Mouse (Mus musculus): ENCODE measurements around the gene Zbed6.

Gene Zbed6

DNA sequence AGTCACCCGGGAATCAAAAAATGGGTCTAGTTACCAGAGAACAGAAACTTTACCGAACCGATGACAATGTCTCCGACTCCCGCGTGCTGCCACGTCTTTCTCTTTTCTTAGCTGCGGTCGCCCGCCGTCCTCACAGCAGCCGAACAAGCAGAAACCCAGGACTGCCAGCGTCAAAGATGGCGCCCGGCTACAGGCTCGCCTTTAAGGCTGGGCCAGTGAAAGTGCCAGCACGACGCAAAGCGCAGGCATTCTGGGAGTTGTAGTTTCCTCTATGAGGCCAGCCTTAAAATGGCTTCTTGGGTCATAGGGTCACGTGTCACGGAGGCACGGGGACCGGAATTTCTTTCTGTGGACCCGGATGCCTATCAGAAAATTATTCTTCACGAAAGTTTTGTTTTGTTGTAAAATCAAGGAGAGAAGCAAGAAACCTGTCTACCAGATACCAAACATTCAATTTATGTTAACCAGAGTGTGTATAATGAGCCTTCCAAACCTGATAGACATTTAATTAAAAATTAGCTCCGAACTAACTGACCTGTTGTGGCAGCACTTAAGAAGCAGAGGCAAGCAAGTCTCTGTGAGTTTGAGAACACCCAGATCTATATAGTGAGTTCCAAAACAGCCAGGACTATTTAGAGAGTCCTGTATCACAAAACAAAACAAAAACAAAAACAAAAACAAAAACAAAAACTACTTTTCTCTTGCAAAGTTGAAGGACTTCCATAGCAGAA, 683 bp upstream of the Zbed6 start, which contains the start of gene Gm38394:
TSS of gene Gm38394 (minus strand) at position 116 of the 731 bp plus-strand sequence.
- DNase-seq = peak; percentile 99

DNA sequence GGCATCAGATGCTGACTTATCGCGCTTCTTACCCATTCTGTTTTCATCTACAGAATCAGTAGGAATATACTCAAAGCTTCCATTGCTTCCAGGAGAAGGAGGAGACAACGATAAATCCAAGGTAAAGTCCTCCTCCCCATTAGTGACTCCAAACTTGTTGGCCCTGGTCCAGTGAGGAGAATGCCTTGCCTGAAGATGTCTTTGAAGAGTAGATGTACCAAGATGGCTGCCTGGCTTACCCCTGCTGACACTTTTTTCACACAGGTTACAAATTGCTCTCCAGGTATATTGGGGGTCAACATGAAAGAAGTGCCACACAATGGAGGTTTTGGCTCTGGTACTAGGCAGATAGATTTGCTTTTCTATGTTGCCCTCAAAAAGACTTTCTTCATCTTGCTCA, 1.8 kb downstream of the Zbed6 start:
- no peak for DNase-seq

DNA sequence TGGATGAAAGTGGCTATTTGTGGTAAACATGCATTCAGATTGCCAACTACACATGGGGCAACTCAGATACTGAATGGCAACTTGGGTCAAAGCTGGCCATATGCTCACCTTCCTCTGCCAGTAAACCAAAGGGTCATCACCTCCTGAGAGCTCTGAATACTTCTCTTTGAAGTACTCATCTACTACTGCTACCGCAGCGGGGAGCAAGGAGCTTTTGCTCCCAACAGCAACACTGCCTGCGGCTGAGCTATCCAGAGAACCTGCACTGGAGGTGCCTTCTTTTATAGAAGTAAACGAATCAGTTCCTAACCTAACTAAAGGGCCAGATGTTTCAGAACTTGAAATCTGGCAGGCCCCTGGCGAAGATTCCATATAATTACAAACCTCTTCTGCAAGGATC, 3.9 kb downstream of the Zbed6 start:
- DNase-seq = no peak

DNA sequence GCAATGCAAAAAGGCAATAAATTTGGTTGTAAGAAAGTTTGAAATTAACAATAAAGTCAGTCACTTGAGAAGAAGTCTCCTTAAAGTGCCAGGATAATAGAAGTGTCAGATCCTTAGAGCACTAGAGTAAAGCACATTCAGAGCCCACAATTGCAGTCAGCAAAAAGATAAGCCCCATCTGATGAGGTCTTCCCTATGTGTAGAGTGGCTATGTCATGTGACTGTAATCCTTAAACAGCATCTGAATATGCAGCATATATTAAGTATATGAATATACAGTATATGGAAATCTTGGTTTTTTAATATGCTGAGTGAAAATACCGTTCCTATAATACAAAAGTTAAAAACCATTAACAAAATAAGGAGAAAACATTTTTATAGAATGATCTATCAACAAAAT, 7.7 kb downstream of the Zbed6 start:
- DNase-seq = no peak

DNA sequence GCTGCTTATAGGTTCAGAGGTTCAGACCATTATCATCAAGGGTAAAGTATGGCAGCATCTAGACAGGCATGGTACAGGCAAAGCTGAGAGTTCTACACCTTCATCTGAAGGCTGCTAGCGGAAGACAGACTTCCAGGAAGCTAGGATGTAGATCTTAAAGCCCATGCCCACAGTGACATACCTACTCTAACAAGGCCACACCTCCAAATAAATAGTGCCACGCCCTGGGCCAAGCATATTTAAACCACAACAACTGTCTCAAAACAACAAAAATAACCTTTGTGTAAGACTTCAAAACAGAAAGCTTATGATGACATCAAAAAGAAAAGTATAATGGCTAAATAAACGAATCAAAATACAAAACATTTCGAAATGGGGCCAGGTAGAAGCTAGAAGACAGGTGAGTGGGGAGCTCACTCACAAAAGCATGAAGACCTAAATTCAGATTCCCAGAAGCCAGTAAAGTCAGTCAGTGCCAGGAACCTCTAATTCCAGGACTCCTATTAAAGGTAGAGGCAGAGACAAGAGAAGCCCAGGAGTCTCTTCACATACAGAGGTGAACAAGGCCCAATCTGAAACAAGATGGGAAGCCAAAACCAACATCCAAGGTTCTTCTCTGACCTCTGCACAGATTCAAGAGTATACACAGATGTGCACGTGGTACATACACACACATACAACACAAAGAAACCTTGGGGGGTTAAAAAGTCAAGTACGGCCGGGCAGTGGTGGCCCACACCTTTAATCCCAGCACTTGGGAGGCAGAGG, 10.2 kb downstream of the Zbed6 start:
- DNase-seq = no peak

DNA sequence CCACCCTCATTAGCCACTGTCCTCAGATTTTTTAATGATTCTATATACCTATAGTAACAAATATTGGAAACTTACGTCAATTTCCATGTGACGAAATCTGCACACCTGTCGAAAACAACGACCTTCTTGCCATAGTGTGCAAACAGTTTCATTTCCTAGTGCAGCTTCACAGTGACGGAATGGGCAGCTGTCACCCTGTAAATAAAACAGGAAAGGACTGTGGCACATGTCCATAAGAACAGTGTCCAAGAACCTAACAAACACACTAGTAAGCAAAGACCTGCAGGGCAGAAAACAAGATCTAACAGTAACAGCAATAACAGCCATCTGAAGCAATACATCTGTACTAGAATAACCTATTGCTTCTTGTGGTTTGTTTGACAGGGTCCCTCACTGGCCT, 15.0 kb downstream of the Zbed6 start:
- no peak for DNase-seq

DNA sequence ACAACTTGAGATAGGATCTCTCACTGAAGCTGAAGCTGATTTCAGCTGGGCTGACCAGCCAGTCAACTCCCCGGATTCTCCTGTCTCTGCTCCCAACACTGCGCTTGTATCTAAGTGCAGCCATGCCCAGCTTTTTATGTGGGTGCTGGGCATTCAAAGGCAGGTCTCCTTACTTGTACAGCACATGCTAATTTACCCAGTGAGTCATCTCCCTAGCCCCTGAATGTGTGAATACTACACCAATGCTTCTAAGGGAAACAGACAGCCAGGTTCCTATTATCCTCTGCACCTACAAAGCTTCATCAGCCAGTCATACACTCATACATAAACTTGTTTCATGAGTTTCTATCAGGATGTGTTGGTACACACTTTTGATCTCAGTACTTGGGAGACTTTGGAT, 19.5 kb downstream of the Zbed6 start:
- no peak for DNase-seq

DNA sequence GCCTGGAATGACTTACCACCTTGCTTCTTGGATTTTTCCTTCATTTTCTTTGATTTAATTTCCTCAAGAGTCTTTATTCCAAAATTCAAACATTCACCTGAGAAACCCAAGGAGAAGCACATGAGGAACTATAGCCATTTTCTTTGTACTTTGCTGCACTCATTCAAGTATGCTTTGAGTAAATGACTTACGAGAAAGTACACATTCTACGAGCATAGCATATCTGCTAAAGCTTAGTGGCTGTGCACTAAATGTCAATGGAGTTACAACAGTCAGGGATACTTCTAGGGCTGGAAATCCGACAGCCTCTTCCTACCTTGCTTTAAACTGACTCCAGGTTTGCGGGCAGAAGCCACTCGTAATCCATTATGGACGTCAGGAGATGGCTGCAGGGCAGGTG, 22.2 kb downstream of the Zbed6 start:
- no peak for DNase-seq

DNA sequence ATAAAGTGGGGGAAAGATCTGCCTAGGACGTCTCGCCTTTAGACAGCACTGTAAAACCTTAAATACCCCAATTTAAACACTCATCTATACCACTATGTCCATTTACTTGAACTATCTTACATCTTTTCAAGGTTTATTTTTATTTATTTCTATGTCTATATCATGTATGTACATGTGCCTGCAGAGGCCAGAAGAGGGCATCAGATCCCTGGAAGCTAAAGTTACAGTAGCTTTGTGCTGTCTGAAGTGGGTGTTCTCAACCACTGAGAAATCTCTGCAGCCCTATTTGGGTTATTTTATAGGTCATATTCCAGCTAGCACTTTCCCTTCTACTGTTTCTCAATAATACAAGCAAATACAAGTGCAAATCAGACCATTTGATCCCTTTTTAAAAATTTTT, 28.5 kb downstream of the Zbed6 start:
- no peak for DNase-seq

DNA sequence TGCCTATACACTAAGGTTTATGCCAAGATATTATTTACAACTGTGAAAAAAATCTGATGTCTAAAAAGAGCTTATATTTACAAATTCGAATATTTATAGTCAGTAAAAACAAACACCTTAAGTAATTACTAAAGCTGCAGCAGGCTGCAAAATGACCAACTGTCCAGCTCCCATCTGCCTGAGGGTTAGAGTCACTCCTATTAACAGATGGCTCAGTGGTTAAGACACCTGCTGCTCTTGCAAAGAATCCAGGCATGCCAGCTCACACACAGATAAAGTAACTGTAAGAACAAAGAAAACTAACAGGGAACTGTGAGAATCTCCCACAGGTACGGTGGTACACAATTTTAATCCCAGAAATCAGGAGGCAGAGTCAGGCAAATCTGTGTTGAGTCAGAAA, 35.6 kb downstream of the Zbed6 start:
- DNase-seq = no peak

DNA sequence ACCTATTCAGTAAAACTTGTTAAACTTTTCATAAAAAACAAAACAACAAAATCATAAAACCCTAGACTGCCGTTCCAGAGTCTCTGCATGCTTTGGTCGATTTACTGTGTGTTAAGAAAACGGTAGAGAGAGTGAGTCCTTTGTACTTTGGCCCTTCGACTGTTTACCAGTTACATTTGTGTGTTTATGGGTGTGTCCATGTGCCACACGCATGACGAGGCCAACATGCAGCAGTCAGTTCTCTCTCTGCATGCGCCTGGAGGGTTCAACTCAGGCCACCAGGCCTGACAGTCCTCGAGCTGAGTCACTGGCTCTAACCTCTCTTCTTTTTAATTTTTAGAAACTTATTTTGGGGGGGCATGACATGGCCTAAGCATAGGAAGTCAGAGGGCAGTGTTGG, 42.4 kb downstream of the Zbed6 start:
- DNase-seq = no peak

DNA sequence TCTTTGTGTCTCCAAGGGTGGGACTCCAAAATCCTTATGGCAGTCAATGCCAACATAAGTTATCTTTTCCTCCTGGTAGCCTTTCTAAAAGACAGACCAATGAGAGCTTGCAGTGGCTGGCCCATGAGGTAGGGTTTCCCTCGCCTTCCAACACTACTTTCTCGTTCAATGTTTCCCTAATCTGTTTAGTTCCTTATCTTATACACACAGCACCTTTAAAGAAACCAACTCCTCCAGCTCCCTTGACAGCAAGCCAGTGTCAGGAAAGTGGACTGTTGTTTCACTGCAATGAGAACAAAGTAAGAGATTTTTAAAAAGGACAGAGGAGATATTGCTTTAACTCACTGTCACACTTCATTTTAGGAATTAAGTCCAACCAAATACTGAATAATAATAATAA, 42.8 kb downstream of the Zbed6 start:
- no peak for DNase-seq

DNA sequence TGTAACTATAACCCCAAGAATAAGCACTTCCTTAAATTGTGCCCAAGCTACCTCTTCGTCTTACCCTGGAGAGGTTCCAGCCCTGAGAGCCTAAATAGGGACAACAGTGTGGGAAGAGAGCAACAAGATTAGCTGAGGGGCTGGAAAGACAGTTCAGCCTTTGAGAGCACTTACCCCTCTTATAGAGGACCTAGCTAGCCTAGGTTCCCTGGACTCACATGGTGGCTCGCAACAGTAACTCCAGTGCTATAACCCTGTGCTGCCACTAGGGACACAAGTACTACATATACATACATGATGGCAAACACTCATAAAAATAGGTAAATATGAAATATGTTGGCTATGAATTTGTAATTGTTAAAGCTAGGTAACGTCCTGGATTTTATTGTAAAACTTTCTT, 46.9 kb downstream of the Zbed6 start:
- DNase-seq = no peak

DNA sequence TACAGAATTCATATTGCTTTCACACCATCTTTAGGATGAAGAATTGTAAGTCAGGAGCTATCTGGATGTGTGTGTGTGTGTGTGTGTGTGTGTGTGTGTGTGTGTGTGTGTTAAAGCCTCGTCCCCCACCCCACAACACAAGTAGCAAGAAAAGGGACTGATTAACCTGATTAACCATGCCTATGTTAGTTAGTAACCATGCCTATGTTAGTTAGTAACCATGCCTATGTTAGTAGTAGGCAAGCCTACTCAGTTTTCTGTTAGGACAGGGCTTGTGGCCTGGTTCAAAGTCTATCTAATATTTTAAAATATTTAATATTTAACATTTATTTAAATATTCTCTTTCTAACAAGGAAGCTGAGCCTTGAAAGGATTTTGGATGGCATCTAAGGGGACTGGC, 49.2 kb downstream of the Zbed6 start:
- no peak for DNase-seq

DNA sequence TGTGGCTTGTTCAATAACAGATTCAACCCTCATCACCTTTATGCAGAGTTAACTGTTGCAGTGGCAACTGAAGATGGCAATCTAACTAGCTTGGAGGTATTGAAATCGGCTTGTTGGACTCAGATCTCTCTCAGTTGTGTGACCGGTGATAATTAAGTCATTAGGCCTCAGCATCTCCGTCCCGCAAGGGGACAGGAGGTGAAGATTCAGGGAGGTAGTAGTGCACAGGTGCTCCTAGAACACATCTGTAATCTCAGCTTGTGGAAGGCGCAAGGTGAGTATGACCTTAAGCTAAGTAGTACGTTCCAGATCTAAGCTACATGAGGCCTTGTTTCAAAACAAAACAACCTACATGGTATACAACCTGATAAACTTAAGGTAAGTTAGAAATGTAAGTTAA, 50.1 kb downstream of the Zbed6 start:
- no peak for DNase-seq

DNA sequence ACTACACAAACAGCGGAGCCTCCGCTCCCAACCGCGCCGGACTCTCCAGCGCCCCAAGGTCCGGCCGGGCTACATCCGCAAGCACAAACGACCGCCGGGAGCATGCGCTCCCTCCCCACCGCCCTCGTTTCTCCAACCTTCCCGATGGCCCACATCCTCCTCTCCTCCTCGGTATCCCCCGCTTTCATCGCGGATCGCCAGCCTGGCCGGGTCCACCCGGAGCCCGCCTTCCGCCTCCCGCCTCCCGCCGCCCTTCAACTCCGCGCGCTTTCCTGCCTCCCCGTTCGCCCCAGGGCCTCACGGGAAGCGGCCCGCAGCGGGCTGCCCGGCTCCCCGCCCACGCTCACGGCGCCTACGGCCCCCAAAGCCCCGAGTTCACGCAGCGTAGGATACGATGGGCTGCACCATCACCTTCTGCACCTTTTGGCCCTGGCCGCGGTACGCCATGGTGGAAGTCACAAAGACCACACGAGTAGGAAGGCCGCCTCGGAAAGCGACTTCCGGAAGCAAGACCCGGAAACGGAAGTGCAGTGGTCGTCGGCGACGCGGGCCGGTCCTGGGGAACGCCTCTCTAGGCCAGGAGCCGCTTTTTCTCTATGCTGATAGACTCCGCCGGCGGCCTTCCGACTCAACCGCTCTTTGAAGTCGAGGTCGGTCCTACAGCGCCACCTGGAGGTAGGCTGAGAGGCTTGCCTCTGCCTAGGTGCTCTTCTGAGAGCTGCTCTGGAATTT, 50.7 kb downstream of the Zbed6 start, which contains the start of gene Snrpe:
TSS of gene Snrpe (minus strand) at position 521 of the 732 bp plus-strand sequence.
- DNase-seq = peak; percentile 100

Measured in embryo, embryonic 11 days (tissue).